Mouse (Mus musculus) liver, embryonic 14.5 days (tissue): ENCODE results near the gene Ccdc191.

ENCODE experiments used
- CTCF ChIP-seq: IDR thresholded peaks from 2 replicates; pipeline ENCODE4 v1.5.1; 2016; ENCODE audit warnings: antibody characterized with exemption, low read depth, control low read depth
- EP300 ChIP-seq: IDR thresholded peaks from 2 replicates; pipeline ENCODE4 v1.6.1; 2016; ENCODE audit warnings: antibody characterized with exemption, low read depth

DNA sequence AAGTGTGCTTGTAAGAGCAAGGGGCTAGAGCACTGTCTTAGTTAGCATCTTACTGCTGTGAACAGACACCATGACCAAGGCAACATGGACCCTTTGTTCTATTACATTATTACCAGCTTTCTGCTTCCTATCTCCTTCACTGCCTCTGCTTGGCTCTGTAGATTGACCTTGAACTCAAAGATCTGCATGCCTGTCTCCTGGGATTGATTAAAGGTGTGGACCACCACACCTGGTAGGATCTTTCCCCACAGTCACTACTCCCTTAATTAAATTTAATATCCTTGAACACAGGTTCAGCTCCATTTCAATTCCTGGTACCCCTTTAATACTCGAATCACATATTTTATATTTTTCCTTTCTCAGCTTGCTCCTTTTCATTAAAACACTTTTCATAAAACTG lies 36.2 kb downstream of the Ccdc191 start:
- no peak for TF ChIP-seq CTCF
- no peak for TF ChIP-seq EP300
